Mouse (Mus musculus) cortical plate, adult 2 months (tissue): Measurements from ENCODE around the gene Egln2. TPM values are rescaled to one million over a fixed set of nuclear protein-coding genes. Genes with fewer than 3 reads are reported as not detected.

Experiments used
- H3K27ac ChIP-seq: fragments of 200-500 bp; 2 replicates; pipeline ENCODE4 v1.5.1; 2012; ENCODE audit warnings: low read length, control low read depth, inconsistent platforms; ENCODE audit not compliant: insufficient read depth
- H3K4me1 ChIP-seq: fragments of 200-500 bp; 2 replicates; pipeline ENCODE4 v1.6.1; 2011; ENCODE audit warnings: low read length; ENCODE audit not compliant: control insufficient read depth, insufficient read depth
- H3K4me3 ChIP-seq: fragments of 200-500 bp; 2 replicates; pipeline ENCODE4 v1.5.1; 2011; ENCODE audit warnings: mild to moderate bottlenecking, low read length, control low read depth; ENCODE audit not compliant: insufficient read depth
- CTCF ChIP-seq: fragments of 200-500 bp; IDR thresholded peaks from 2 replicates; pipeline ENCODE4 v1.5.1; 2011; ENCODE audit warnings: mild to moderate bottlenecking, control low read depth, low read length; ENCODE audit not compliant: insufficient read depth; ENCODE audit errors: extremely low read depth
- POLR2A ChIP-seq: fragments of 200-500 bp; IDR thresholded peaks from 2 replicates; pipeline ENCODE4 v1.6.1; 2011; ENCODE audit warnings: mild to moderate bottlenecking, low read length, control low read depth; ENCODE audit not compliant: insufficient read depth; ENCODE audit errors: extremely low read depth
- polyA plus RNA-seq: library from polyadenylated mRNA; depleted of rRNA; stranded (reverse); fragments of >200 nt; gene quantifications from 2 replicates; pipeline ENCODE4 v1.2.3, GENCODE M21; 2012; rRNA removed

Gene Egln2
- polyA plus RNA-seq, 1 experiment = 111 TPM

GRCm38 (mm10) chr7:27124305-27124832, 42.2 kb downstream of the Egln2 start:
- Histone ChIP-seq H3K4me3 (no peak overlapping the region), H3K27ac (no peak overlapping the region), H3K4me1 (no peaks in the 10 kb centered on the region)
- no peak for TF ChIP-seq POLR2A
- TF ChIP-seq CTCF = no peak

DNA sequence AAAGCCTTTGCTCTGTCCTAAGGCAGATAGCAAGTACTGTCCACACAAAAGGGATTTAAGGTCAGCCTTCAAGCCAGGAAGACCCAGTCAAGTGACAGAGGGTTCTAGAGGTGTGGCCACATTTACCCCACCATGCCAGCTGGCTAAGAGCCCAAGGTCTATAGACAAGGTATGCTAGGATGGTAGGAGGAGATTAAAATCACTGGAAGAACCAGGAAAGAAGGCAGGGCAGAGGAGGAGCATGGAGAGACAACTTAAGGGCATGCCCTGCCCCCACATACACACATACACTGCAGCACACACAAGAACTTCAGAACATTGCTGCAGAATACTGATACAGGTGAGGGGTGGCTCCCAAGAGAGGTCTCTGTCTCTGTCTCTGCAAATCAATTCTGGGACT, 46.9 kb downstream of the Egln2 start, which contains the start of gene Cyp2f2:
Gene Cyp2f2, plus strand, starts transcription at position 234 of the 400 bp plus-strand sequence.
- TF ChIP-seq POLR2A (no peak), CTCF (no peak)
- Histone ChIP-seq H3K27ac (no peak within 1 kb of the TSS), H3K4me1 (no peaks in the 10 kb centered on the region), H3K4me3 (no peak within 1 kb of the TSS)

GRCm38 (mm10) chr7:27118033-27118511, 48.5 kb downstream of the Egln2 start:
- no peak overlapping the region for H3K27ac ChIP-seq
- no peak overlapping the region for H3K4me3 ChIP-seq
- H3K4me1 ChIP-seq = no peaks in the 10 kb centered on the region
- TF ChIP-seq POLR2A = no peak
- no peak for TF ChIP-seq CTCF

DNA sequence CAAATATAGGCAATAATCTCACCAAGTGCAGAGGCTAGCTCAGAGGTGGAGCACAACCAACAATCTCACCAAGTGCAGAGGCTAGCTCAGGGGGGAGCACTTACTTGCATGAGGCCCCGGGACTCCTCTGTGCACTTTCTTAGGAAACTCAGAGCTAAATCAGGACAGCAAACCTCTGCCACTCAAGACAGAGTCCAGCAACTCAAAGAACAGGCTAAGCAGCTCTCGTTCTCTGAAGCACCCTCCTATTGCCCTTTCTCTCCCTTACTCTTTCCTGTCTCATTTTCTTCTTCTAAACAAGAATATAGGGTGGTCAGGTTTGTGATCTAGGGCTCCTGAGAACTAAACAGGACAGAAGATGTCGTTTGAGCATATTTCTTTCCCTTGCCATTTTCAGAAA, 54.6 kb downstream of the Egln2 start:
- TF ChIP-seq POLR2A (no peak), CTCF (no peak)
- Histone ChIP-seq H3K27ac (no peak overlapping the region), H3K4me1 (no peaks in the 10 kb centered on the region), H3K4me3 (no peak overlapping the region)

GRCm38 (mm10) chr7:27111038-27111437, 55.6 kb downstream of the Egln2 start:
- TF ChIP-seq CTCF = no peak
- H3K4me3 ChIP-seq = no peak overlapping the region
- no peaks in the 10 kb centered on the region for H3K4me1 ChIP-seq
- H3K27ac ChIP-seq = no peak overlapping the region

GRCm38 (mm10) chr7:27110327-27110726, 56.3 kb downstream of the Egln2 start:
- TF ChIP-seq CTCF (no peak), POLR2A (no peak)

More at GRCm38 (mm10) chr7:27110327-27110726, 56.3 kb downstream of the Egln2 start:
- Histone ChIP-seq H3K4me3 (no peak overlapping the region), H3K27ac (no peak overlapping the region), H3K4me1 (no peaks in the 10 kb centered on the region)

Other genes with a start within 250 kb of the Egln2 start
- gene Cyp2a22, start 227.4 kb downstream of the Egln2 start, polyA plus RNA-seq = not detected in 2 replicates
- not detected in 2 replicates for gene Cyp2a12, start 137.7 kb downstream of the Egln2 start, polyA plus RNA-seq
- gene Cyp2f2, start 46.9 kb downstream of the Egln2 start, polyA plus RNA-seq = 1.3 and 1.7 TPM in 2 replicates
- not detected in 2 replicates for gene Cyp2t4, start 13.1 kb downstream of the Egln2 start, polyA plus RNA-seq
- gene Rab4b, start 12.1 kb upstream of the Egln2 start, polyA plus RNA-seq = 150 and 154 TPM in 2 replicates
- not detected in 2 replicates for gene Gm21983, start 14.3 kb upstream of the Egln2 start, polyA plus RNA-seq
- gene Mia, start 14.4 kb upstream of the Egln2 start, polyA plus RNA-seq = 4.8 and 7.7 TPM in 2 replicates
- 14.9 and 15.2 TPM in 2 replicates for gene BC024978, start 29.0 kb upstream of the Egln2 start, polyA plus RNA-seq
- gene Snrpa, start 29.5 kb upstream of the Egln2 start, polyA plus RNA-seq = 175 and 176 TPM in 2 replicates
- 5.8 and 6.8 TPM in 2 replicates for gene Itpkc, start 61.9 kb upstream of the Egln2 start, polyA plus RNA-seq
- gene Coq8b, start 66.2 kb upstream of the Egln2 start, polyA plus RNA-seq = 30.6 and 31.8 TPM in 2 replicates
- gene Numbl, start 91.6 kb upstream of the Egln2 start, polyA plus RNA-seq = 108 TPM in 2 replicates
- 54.5 and 62.3 TPM in 2 replicates for gene Ltbp4, start 170.9 kb upstream of the Egln2 start, polyA plus RNA-seq
- 64.2 and 73.8 TPM in 2 replicates for gene Shkbp1, start 189.2 kb upstream of the Egln2 start, polyA plus RNA-seq
- 0.75 TPM in 1 of 2 replicates, not detected in the other for gene Gm20479, start 190.6 kb upstream of the Egln2 start, polyA plus RNA-seq